Mouse (Mus musculus): ENCODE data around the gene Wdr64.

Gene Wdr64

GRCm38 (mm10) chr1:175698293-175698692 is at the start of gene Wdr64:
Wdr64 (plus strand) TSS chr1:175698593.
- DNase-seq (ENCODE audit: low read depth, low spot score), result no peak

- DNase-seq (ENCODE audit: low read depth, low spot score), result no peak
Observed at GRCm38 (mm10) chr1:175648615-175649014, 49.8 kb upstream of the Wdr64 start.

GRCm38 (mm10) chr1:175659900-175660299 is 38.5 kb upstream of the Wdr64 start:
- DNase-seq (ENCODE audit: low read depth, low spot score), result no peak

DNA sequence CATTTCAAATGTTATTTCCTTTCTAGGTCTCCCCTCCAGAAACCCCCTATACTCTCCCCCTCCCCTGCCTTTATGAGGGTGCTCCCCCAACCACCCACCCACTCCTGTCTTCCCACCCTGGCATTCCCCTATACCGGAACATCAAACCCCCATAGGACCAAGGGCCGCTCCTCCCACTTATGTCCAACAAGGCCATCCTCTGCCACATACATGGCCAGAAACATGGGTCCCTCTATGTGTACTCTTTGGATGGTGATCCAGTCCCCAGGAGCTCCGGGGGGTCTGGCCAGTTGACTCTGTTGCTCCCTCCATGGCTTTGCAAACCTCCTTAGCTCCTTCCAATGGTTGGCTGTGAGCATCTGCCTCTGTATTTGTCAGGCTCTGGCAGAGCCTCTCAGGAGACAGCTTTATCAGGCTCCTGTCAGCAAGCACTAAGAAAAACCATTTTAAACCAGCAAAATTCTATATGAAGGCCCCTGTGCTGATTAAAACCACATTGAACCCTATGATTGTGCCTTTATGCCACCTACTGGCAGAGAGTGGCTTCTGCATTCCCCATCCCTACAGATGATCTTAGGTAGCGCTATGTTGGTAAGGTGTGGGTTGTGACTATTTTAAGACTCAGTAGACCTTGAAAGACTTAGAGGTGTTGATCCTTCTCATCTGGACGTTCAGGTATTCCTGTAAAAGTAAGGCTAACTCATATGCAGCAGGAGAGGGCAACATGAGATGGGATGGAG is 29.6 kb upstream of the Wdr64 start:
- no peak for DNase-seq (ENCODE audit: low read depth, low spot score)

DNA sequence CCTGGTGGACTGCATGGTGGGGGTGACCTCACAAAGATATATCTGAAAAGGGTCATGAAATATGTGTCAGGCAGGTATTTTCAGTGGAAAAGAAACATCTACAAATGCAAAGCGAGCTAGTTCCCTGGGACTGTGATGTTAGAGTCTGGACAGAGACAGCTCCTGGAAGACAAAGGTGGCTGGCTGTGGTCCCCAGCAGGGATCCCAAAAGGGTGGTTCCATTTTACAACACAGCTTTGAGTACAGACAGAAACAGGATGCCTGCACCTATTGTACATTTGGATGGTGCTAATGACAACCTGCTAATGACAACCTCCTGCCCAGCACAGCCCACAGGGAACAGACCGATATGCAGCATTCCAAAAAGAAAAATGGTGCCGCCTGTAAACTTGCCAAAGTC is 28.9 kb upstream of the Wdr64 start:
- no peak for DNase-seq (ENCODE audit: low read depth, low spot score)

GRCm38 (mm10) chr1:175670042-175670441 is 28.4 kb upstream of the Wdr64 start:
- no peak for DNase-seq (ENCODE audit: low read depth, low spot score)

GRCm38 (mm10) chr1:175671626-175672025 is 26.8 kb upstream of the Wdr64 start:
- no peak for DNase-seq (ENCODE audit: low read depth, low spot score)

DNA sequence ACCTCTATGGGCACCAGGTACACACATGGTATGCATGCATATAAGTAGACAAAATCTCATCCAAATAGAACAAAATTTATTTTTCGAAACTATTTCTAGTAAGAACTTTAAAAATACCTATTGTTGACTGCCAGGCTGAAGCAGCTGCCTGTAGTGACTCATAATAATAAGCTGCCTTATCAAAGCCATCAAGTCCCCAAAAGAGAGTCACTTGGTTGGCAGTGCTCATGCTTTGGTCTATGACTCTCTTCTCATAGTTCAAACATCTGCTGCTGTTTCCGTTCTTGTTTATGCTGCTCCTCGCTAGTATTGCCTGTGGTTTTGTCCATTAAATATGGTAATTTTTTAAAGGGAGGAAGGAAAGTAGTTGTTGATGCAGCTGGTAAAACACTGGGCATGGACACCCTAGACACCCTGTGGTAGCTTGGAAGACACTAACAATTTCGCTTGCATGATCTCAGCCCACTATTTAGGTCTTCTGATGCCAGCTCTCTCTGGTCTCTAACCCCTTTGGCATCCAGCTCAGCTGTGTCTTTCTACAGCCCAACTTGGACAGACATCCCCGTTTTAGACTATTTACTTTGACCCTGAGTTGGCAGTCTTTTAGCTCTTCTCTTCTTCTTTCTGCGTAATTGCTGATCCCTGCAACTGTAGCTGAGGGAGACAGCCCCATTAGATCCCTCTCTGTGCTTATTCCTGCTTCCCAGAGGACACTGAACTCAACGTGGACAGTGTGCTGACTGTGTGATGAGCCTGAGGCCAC is 24.6 kb upstream of the Wdr64 start:
- no peak for DNase-seq (ENCODE audit: low read depth, low spot score)

DNA sequence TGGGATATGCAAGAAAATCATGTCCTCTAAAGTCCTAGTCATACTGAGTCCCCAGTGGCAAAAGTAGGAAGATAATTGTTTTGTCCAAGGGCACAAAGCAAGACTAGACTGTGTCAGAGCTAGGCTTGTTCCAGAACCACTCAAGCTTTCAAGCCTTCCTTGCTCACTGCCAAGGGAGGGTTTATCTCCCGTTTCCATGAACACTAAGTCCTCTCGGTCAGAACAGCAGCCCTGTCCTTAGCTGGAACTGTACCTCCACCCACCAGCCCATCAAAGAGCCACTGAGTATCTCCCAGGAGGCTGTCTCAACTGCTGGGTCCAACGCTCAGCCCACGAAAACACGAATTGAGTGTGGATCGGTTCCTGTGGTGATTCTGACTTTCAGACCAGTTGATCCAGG is 23.3 kb upstream of the Wdr64 start:
- no peak for DNase-seq (ENCODE audit: low read depth, low spot score)

- DNase-seq (ENCODE audit: low read depth, low spot score), result no peak
Observed at GRCm38 (mm10) chr1:175677459-175677858, 20.9 kb upstream of the Wdr64 start.

- DNase-seq (ENCODE audit: low read depth, low spot score), result no peak
Observed at GRCm38 (mm10) chr1:175680995-175681394, 17.4 kb upstream of the Wdr64 start.

GRCm38 (mm10) chr1:175691686-175692245 is 6.6 kb upstream of the Wdr64 start:
- peak; percentile 5 for DNase-seq (ENCODE audit: low read depth, low spot score)

DNA sequence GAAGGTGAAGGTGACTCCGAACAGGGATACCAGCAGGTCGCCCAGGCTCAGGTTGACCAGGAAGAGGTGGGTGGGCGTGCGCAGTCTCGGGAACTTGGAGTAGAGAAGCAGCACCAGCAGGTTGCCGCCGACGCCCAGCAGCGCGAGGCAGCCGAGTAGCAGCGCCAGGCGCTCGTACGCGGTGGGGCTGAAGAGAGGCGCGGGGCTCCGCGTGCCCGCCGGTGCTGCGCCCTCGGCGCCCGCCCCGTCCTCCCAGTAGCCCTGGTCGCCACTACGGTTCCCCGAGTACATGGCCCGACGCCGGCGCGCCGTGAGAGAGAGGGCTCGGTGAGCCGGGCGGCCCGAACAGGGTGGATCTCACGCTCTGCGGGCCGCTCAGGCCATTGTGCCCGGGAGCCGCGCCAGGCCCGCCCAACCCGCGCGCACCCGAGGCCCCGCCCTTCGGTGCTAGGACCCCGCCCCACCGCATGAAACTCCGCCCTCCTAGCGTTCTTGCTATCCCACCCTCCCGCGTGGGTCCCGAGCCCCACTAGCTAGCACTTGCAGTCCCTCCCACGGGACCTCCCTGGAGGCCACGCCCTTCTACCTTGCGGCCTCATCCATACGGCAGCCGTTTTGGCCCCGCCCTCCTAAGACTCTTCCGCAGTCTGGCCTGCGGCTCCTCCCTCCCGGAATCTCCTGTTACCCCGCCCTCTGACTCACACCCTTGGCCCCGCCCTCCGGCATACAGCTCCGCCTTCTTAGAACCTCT is 6.0 kb upstream of the Wdr64 start, which contains the start of the genes Opn3 and Chml:
Opn3 (minus strand) TSS at position 531 of the 751 bp plus-strand sequence.
Chml (minus strand) TSS at position 656 of the 751 bp plus-strand sequence.
- peak; percentile 96 for DNase-seq (ENCODE audit: low read depth, low spot score)

- no peak for DNase-seq (ENCODE audit: low read depth, low spot score)
Observed at GRCm38 (mm10) chr1:175692997-175693361, 5.4 kb upstream of the Wdr64 start.

DNA sequence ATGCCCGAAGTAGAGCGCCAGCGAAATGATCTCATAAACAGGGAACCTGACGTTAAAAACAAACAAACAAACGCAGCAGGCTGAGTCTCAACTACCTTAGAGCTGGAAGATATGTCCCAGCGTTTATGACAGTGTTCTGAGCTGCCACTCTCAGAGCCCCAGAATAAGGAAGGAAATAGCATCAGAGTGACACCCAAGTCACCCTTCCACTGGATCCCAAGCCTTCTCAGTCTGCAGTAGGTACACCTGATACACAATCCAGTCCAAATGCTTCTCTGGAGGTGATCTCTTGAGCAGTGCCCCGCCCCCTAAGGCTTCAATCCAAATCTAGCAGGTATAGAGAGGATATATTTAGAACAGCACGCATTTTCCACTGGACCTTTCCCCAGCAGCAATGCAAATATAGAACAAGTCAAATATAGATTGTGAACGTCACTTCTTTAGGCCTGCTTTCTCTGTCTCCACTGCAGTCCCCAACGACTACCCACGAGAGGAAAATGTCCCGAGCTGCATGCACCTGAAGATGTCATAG is 4.9 kb upstream of the Wdr64 start:
- peak; percentile 3 for DNase-seq (ENCODE audit: low read depth, low spot score)

GRCm38 (mm10) chr1:175699375-175699774 is 982 bp downstream of the Wdr64 start:
- DNase-seq (ENCODE audit: low read depth, low spot score), result no peak

GRCm38 (mm10) chr1:175699796-175700195 is 1.4 kb downstream of the Wdr64 start:
- DNase-seq (ENCODE audit: low read depth, low spot score), result no peak

GRCm38 (mm10) chr1:175701145-175701544 is 2.8 kb downstream of the Wdr64 start:
- DNase-seq (ENCODE audit: low read depth, low spot score), result no peak

- no peak for DNase-seq (ENCODE audit: low read depth, low spot score)
Observed at GRCm38 (mm10) chr1:175707599-175707998, 9.2 kb downstream of the Wdr64 start.

GRCm38 (mm10) chr1:175708013-175708412 is 9.6 kb downstream of the Wdr64 start:
- DNase-seq (ENCODE audit: low read depth, low spot score), result no peak

DNA sequence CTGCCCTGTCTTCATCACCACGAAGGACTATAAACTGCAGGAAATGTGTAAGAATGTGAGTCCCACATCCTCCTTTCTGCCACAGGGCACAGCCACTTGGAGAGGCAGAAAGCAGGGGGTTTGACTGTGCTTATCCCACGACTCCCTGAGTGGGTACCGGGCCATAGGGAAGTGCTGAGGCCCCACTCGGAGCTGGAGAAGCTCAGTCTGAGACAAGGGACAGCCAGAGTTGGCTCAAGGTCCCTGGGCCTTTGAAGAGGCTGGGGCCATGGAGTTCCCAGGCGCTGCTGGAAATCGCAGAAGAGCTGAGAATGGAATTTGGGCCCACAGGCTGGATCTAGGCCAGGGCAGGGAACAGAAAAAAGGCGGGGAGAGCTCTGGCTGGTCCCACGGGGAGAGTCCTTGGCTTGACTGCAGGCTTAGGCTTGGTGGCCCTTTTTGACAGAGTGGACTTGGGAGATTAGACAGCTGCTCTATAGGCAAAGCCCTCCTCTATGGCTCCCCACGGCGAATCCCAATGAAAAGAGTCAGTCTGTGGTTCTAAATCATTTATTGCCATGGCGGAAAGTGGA is 14.0 kb downstream of the Wdr64 start:
- DNase-seq (ENCODE audit: low read depth, low spot score), result no peak

Data from c-Kit-negative CD71-positive TER-119-positive erythroid progenitor cells, embryonic 14.5 days (primary cell).